8 mouse cellular contexts compared by ENCODE assay signal in the genomic region with DNA sequence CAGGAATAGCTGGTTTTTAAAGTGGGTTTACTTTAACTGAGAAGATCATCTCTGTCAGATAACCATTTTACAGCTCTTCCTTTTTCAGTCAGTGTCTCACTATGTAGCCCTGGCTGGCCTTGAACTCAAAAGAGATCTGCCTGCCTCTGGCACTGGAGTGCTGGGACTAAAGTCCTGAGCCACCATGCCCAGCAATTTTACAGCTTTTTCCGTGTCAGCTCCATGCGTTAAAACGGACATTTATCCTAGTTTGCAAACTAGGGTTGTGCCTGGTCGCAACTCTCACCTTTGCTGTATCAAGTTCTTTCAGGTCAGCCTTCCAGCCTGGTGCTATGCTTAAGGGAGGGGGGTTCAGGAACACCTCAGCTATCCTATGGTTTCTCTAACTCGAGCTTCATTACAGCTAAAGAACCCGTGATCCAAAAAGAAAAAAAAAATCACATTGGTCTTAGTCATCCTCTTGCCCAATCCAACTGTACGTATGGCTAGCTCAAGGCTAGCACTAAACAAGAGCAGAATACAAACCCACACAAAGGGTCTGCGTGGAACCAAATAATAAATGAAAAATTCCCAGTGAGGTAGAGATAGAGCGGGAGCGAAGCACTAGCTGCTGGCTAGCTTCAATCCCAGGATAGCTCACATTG. TPM values are rescaled to one million over a fixed set of nuclear protein-coding genes. Genes with fewer than 3 reads are reported as not detected.
DNase-seq lines count a peak whose midpoint lies in the region; ATAC-seq lines count a peak whose summit lies in the region.

No protein-coding gene starts in this region.

- H3K36me3 ChIP-seq in forebrain, embryonic 11.5 days (ENCODE audit: control insufficient read depth, insufficient read depth, low read length) = no peaks in the 10 kb centered on the region
- peaks cover 8% of the 10 kb centered on the region; the same call in 1 of the 2 replicates for H3K36me3 ChIP-seq in liver, embryonic 15.5 days (replicated peaks)

- WGBS in forebrain, embryonic 11.5 days = 29% methylated on average over 10 of the region's 10 CpGs
- WGBS in liver, embryonic 15.5 days (ENCODE audit: insufficient replicate concordance) = 18% methylated on average over 10 of the region's 10 CpGs

- peak overlapping the region; percentile 57 for H3K9ac ChIP-seq in forebrain, embryonic 11.5 days (ENCODE audit: low read length)
- peak overlapping the region; percentile 57 for H3K9ac ChIP-seq in liver, embryonic 15.5 days

- H3K4me1 ChIP-seq in forebrain, embryonic 11.5 days (replicated peaks; ENCODE audit: control insufficient read depth, insufficient read depth, low read length) = no peaks in the 10 kb centered on the region; the same call in 1 of the 2 replicates
- H3K4me1 ChIP-seq in liver, embryonic 15.5 days (replicated peaks) = peaks cover 8% of the 10 kb centered on the region

- no peak for DNase-seq in cerebellum, adult 18-20 months
- peak; percentile 72 for DNase-seq in 416B (ENCODE audit: low read depth)
- DNase-seq in forebrain, embryonic 11.5 days (ENCODE audit: low spot score) = no peak
- no peak for DNase-seq in thymus, postnatal 25 days
- no peak for DNase-seq in natural killer cell, adult 2 months (ENCODE audit: low spot score in 2 of 2)
- DNase-seq in kidney, adult 18-20 months = no peak

- peak overlapping the region; percentile 59; the same call in 1 of the 2 replicates for H3K4me2 ChIP-seq in forebrain, embryonic 11.5 days (ENCODE audit: low read depth, low read length, severe bottlenecking)
- H3K4me2 ChIP-seq in liver, embryonic 15.5 days = peak overlapping the region; percentile 73

- H3K27ac ChIP-seq in forebrain, embryonic 11.5 days (ENCODE audit: low read depth, low read length) = 0 out of 2 replicates have a peak overlapping the region, but pooled peaks have one; percentile 21
- H3K27ac ChIP-seq in liver, embryonic 15.5 days (replicated peaks) = peak overlapping the region; percentile 84

- H3K4me3 ChIP-seq in forebrain, embryonic 11.5 days (ENCODE audit: low read depth, low read length) = peak overlapping the region; percentile 50
- H3K4me3 ChIP-seq in liver, embryonic 15.5 days (replicated peaks) = peak overlapping the region; percentile 69

- no peaks in the 10 kb centered on the region for H3K9me3 ChIP-seq in forebrain, embryonic 11.5 days (ENCODE audit: control insufficient read depth, low read length)
- H3K9me3 ChIP-seq in liver, embryonic 15.5 days (replicated peaks) = no peaks in the 10 kb centered on the region

- H3K27me3 ChIP-seq in forebrain, embryonic 11.5 days (ENCODE audit: control insufficient read depth, insufficient read depth, low read length) = no peaks in the 10 kb centered on the region
- H3K27me3 ChIP-seq in liver, embryonic 15.5 days = no peaks in the 10 kb centered on the region

- ATAC-seq in cerebellum, adult (ENCODE audit: insufficient number of reproducible peaks, low FRiP score, low TSS enrichment) = 0 out of 2 replicates have a peak, but pooled peaks have one; percentile 4
- no peak for ATAC-seq in forebrain, embryonic 11.5 days (replicated peaks; ENCODE audit: low FRiP score)
- ATAC-seq in liver, embryonic 15.5 days (ENCODE audit: insufficient read depth) = no peak

RNA-seq across cellular contexts. Expression of gene Gla, which starts 0.9 kb away (rescaled TPM):
- 3.3 and 3.9 TPM in 2 replicates for polyA plus RNA-seq in forebrain, embryonic 11.5 days (2014; fragmentation: Nextera tagmentation; extraction: Ambion mirVana)
- polyA plus RNA-seq in liver, embryonic 15.5 days (2015; fragmentation: Nextera tagmentation; extraction: Ambion mirVana) = 3.3 and 5.0 TPM in 2 replicates

RNA-seq across cellular contexts. Expression of gene Hnrnph2, which starts 0.9 kb away (rescaled TPM):
- polyA plus RNA-seq in forebrain, embryonic 11.5 days (2014; fragmentation: Nextera tagmentation; extraction: Ambion mirVana) = 183 and 185 TPM in 2 replicates
- 76.6 and 78.9 TPM in 2 replicates for polyA plus RNA-seq in liver, embryonic 15.5 days (2015; fragmentation: Nextera tagmentation; extraction: Ambion mirVana)

RNA-seq across cellular contexts. Expression of gene Rpl36a, which starts 14.6 kb away (rescaled TPM):
- 295 and 342 TPM in 2 replicates for polyA plus RNA-seq in forebrain, embryonic 11.5 days (2014; fragmentation: Nextera tagmentation; extraction: Ambion mirVana)
- polyA plus RNA-seq in liver, embryonic 15.5 days (2015; fragmentation: Nextera tagmentation; extraction: Ambion mirVana) = 193 and 254 TPM in 2 replicates

RNA-seq across cellular contexts. Expression of gene Btk, which starts 16.7 kb away (rescaled TPM):
- polyA plus RNA-seq in forebrain, embryonic 11.5 days (2014; fragmentation: Nextera tagmentation; extraction: Ambion mirVana) = 0.99 and 1.2 TPM in 2 replicates
- polyA plus RNA-seq in liver, embryonic 15.5 days (2015; fragmentation: Nextera tagmentation; extraction: Ambion mirVana) = 12.9 and 15.1 TPM in 2 replicates

RNA-seq across cellular contexts. Expression of gene Timm8a1, which starts 58.4 kb away (rescaled TPM):
- polyA plus RNA-seq in forebrain, embryonic 11.5 days (2014; fragmentation: Nextera tagmentation; extraction: Ambion mirVana) = 72.0 and 81.3 TPM in 2 replicates
- polyA plus RNA-seq in liver, embryonic 15.5 days (2015; fragmentation: Nextera tagmentation; extraction: Ambion mirVana) = 71.0 and 76.1 TPM in 2 replicates
